Mouse (Mus musculus) layer of hippocampus, postnatal 36 days (tissue): ENCODE measurements around the gene Cpa4. TPM values are rescaled to one million over a fixed set of nuclear protein-coding genes. Genes with fewer than 3 reads are reported as not detected.
A peak's percentile ranks its signal among the peaks of the same experiment; 100 is the strongest.

Experiments
- DNase-seq, 2 experiments: peaks; one replicate each; pipeline ENCODE4 v3.0.0; 2022
- total RNA-seq, 2 experiments: library from RNA; stranded (reverse); gene quantifications; 2 replicates each; pipeline ENCODE4 v1.2.3; 2021

The Cpa4 gene
- total RNA-seq, 2 experiments from 2014 or later = not detected

DNA sequence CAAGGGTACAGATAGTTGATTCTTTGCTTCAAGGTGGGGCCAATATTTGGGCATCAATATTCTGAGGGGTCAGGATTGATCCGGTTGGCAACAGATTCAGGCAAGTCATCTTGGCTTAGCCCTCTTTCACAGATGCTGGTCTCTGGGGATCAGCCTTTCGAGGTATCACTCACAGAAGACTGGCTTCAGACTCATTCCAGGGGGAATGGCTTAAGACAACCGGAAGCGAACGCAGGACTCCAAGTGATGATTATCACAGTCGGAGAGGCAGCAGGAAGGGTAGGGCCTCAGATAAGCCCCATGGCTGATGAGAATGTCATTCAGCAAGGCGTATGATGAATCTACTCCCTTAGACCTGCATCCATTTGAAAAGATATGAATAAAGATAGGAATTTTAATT, 26.2 kb downstream of the Cpa4 start:
- DNase-seq = no peak

DNA sequence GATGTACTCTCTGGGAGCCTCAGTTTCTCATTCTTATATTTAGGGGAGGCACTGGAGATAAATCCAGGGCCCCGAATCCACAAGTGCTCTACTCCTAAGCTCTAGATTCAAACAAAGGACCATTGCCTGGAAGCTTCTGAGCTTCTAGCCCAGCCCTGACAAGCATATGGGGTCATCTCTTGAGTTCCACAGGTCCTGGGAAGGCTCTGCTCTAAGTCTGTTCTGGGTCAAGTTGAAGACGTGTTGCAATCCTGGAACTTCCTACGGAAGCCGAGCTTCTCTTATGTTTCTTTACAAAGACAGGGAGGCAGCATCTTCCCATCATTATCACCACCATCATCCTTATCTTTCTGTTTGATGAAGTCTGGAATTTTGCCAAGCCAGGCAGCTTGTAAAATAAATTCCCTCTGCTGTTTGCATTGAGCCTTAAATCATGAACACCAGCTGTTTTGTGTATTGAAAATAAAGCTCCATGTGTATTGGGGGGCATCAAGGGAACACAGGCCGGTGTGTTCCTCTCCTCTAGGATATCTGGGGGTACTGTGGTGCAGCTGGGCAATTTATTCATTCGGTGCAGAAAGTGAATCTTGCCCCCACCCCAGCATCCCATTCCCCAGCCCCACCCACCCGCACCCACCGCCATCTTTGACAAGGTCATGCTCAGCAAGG, 28.2 kb downstream of the Cpa4 start:
- no peak for DNase-seq

DNA sequence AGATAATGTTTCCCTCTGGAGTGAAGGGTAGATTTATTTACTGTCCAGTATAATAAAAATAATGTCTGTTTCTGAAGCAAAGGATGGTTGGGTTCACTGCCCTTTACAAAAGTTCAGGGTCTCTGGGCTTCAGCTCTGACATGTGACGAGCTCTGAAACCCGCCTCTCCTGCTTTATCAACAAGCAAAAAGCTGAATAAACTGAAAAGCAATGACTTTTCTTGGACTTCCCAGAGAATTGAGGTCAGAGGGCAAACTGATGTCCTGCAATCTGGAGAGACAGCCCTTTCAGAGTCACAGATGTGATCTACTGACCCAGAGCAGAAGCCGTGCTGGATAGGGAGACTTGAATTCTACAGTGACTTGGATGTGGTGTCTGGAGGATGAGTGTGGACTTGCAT, 31.9 kb downstream of the Cpa4 start:
- DNase-seq = no peak

DNA sequence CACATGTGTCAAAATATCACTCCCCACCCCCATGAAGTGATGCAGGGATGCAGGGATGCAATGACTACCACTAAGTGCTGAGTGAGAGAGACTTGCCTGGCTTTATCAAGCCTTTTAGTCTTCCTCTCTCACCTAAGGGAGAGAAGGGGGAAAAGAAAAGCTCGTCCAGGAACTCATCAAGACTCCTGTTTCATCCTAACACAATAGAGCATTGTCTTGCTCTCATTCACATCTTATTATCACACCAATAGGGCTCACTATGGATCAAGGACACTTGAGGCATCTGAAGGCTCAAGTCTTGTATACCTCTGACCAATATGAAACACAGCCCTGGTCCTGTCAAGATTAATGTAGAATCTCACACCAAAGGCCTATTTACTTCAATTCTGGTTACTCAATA, 32.8 kb downstream of the Cpa4 start:
- no peak for DNase-seq

DNA sequence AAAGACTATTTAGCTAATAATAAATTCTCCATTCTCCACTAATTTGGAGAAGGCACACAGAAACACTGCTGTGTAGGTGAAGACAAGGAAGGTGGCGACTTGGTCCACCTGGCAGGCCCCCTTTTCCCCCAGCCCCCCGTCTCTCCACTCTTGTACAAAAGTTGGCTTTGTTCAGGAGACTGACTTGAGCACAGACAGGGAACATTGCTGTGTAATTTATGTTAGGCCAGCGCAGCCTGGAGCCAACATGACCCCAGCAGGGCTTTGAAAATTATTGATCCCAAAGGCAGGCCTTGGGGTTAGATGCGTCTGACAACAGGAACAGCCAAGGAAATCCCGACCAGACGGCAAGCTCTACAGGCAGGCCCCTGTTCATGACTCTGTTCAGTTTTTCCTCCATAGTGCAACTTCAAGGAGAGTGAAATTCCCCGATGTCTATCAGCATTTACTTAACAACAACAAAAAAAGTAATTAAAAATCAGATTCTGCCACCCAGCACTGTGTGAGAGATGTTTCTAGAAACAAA, 36.2 kb downstream of the Cpa4 start:
- no peak for DNase-seq

DNA sequence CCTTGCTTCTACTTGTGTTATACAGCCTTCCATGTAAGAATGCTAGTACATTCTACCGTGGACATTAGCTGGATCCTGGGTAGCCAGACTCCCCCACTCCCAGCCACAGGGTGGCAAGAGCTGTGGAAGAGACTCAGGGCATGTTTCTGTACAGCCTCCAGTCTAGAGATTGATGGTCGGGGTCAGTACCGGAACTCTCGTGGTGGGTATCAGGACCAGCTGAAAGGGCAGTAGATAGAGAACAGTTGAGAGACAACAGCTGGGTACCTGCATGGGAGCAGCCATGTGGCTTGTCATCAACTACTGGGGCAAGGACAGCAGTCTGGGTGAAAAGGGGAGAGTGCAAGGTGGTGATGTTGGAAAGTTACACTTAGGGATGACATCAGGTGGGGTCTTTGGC, 36.9 kb downstream of the Cpa4 start:
- no peak for DNase-seq

DNA sequence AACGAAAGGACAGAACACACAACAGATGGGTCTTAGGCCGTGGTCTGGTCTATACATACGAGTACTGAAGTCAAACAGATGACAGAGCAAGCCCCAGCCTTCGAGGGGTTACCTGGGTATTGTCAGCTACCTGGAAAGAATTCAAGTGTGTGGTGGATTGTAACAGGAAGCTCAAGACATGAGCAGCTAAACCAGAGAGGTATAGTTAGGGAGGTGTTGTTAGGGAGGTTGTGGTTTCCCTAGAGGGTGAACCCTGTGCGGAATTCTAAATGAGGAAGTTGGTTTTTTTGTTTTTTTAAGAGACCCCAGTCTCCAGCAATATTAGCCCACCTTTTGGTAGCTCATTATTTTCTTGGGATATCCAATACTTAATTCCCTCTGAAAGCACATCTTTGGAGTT, 37.5 kb downstream of the Cpa4 start:
- no peak for DNase-seq

DNA sequence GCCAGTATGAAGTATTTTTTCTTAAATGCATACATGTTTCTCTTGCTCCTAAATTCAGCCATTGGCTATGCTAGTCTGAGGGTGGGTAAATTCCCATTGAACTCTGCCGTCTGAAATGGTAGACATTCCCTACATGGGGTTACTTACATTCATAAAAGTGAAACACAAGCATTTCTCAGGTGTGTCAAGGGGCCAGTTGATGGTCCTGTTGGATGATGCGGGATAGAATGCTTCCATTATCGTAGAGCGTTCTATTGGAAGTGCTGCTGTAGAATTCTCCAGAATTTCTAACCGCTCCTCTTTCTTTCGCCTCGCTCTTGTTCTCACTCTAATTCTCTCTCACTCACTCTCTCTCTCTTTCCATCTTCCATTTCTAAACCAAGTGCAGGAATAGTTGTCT, 42.5 kb downstream of the Cpa4 start, which contains the start of gene Cpa5:
Gene Cpa5, plus strand, starts transcription at position 301 of the 400 bp plus-strand sequence.
- DNase-seq = no peak

DNA sequence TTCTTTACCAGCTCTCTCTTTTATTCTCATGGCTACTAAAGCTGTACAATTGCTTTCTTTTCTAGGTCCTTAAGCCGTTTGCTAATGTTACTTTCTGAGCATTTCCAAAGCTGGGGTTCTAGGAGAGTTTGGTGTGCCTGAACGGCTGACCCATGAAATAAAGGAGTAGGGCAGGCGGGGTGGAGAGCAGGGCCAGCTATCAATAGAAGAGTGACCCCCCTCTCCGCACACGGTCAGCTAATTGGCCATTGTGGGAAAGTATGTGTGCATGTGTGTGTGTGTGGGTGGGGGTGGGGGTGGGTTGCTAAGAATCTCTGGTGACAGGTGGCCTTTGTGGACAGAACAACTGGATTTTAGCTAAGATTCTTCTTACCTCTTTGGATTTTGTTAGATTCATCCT, 43.0 kb downstream of the Cpa4 start:
- no peak for DNase-seq

DNA sequence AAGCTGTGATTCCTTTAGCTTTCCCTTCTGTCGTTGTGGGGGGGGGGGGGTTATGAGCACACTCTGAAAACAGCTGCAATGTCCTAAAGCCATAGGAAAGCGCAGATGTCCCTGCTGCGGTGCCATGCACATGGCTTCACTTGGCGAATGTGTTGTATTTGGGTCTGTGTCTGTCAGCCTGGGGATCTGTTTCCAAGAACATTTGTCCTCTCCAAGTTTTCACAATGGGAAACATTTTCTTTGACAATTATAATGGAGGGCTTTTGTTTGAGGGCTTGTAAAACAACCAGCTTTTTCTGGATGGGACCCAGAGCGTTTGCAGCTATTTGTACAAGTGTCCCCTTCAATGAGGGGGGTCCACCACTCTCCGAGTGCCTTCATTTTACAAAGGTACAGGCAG, 46.1 kb downstream of the Cpa4 start:
- DNase-seq = no peak

DNA sequence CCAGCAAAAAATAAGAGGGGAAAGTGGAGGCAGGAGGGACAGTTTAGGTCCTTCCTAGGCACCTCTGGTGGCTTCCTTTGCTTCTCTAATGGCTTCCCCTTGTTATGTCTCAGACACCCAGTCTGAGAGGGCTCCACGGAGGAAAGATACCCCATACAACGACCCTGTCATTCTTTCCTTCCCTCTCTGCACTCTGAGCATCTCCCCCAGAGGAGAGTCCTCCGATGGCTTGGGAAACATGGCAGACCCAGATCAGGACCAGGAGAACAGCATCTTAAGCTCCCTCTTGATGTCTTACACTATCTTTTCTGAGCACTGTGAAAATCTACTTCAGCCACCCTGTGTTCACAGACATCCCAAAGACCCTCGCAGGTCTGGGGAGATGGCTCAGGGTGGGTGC, 47.6 kb downstream of the Cpa4 start:
- no peak for DNase-seq

DNA sequence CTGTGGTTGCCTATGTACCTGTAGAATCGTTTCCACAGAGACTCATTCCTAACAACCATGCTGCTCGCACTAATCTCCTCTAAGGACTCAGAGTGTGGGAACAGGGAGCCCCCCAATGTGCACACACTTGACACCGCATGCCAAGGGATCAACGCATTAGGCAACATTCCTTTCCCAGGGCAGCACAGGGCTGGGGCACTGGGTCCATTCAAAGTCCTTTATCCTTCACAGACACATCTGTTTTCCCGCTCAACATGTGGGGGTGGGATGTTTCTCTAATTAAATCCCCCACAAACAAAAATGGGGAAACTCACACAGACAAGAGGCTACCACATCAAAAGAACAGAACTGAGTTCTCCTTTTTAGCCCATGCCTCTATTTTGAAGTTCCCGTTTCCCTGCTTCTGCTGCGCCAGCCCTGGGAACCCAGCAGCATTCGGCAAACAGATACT, 48.3 kb downstream of the Cpa4 start:
- DNase-seq = no peak

DNA sequence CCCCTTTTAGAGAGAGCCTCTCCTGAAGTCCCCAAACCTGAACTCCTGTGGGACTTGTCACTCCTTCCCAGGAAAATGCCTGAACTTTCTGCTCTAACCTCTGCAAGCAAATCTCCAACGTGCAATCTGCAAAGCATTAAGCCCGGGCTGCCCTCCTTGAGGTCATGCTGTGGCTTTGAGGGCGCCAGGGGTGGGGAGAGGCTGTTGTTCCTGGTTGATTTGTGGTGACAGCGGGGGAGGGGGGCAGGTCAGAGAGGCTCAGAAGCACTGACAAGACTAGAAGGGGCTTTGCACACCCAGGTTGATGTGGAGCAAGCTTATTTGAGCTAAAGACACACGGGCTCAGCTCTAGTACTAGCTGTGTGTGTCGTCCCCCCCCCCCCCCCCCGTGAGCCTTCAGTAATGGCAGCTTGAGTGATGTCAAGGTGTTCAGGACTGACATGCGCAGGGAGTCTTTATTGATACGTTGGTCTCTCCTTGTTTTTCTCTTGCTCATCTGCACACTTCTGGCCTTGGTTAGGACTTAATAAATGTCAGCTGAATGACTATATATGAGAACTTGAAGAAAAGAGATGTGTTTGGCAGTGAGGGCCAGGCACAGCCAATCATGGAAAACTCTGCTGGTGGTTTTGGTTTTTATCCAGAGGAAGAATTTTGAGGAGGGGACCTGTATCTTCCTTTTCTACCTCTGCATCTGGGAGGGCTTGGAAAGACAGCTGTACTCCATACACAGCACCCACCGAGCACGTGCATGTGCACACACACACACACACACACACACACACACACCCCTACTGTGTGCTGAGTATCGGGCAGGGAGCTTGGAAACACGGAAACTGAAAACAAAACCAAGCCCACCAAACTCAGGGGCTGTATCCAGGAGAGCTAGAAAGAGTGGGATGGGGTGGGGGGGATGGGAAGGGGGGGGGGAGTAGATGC, 49.1 kb downstream of the Cpa4 start:
- DNase-seq = no peak

DNA sequence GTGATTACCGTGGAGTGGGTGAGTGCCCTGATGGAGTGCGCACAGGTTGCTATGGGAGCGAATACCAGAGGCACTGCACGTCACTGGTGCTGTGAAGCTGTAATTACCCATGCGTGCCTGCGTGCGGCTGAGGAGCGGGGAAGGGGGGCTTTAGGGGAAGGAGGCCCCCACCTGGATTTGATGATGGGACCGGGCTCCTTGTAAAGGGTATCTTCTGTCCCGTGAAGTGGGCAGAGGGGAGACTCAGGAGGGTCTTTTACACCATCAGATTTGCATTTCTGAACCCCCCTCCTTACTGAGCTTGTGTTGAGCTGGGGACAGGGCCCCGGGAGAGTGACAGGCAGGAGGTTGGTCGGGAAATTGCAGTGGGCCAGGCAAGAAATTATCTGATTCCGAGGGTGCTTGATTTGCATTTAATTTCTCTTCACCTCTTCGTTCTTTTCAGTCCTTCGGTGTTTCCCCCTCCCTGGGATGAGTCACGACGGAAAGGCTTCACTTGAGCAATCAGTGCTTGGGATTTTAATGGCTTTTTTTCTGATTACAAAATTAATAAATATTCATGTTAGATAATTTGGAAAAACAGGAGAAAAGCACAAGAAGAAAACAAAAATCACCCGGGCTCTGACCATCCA, 49.9 kb downstream of the Cpa4 start:
- DNase-seq = peak; percentile 53 to 61

DNA sequence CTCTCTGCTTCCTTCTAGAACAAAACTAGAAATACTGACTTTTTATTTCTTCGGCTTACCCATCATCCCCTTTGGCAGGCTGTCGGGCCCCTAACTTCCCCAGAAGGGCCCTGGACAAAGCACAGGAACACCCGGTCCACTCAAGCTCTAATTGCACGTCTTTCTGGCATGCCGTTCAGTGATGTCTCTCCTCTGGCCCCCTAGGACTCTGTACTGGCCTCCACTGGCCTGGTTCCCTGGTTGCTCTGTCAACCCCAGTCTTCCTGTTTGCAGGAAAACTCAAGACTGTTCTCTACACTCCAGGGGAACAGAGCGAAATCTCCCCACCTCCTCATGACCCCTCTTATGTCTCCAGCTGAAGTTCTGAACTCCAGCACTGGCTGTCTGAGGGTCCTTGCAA, 50.6 kb downstream of the Cpa4 start:
- DNase-seq = no peak

DNA sequence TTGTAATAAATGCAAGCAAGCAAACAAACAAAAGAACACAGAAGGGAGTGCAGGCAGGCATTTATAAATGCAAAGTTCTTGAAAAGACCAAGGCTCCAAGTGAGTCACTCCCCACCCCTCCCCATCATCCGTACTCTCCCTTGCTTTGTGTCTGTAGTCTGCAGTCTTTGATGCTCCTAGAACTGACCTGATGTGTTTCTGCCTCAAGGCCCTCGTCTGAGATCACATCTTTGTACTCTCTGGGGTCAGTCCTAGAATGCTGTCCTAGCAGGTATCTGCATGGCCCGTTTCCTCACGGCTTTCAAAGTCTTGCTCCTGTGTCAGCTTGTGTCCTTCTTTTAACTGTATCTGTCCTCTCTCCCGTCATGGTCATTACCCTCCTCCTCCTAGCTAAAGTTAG, 51.4 kb downstream of the Cpa4 start:
- DNase-seq = no peak

DNA sequence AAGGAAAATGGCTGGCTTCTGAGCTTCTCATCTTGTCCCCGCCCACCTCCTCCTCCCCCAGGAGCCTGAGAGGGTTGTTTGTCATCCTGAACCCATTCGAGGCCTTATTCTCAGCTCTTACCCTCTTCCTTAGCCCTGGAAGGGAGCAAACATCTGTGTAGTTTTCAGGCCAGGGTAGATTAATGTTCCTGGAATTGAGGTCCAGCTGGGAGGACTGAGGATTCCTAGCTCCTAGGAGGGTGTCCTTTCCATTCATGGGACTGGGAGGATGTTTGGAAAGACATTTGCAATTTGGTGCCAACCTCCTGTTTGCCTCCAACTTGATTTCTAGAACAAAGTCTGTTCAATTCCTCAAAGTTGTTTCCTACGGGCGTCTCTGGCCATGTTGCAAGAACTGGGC, 52.4 kb downstream of the Cpa4 start:
- no peak for DNase-seq

DNA sequence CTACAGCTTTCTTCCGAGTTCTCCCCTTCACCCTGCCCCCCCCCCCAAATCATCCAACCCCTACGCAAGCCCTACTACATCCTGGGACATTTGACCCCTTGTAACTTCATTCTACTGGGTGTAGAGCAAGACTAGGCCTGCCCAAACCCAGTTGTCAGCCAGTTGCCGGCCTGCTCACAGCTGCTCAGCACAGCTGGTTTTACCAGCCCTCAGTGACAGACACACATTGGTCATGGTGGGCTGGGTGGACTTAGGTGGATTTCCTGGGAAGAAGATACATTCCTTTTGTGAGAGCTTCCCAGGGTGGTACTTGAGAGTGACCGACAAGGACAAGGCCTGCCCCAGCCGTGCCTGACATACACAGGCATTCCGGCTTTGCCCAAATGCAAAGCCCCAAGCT, 52.8 kb downstream of the Cpa4 start:
- DNase-seq = no peak

DNA sequence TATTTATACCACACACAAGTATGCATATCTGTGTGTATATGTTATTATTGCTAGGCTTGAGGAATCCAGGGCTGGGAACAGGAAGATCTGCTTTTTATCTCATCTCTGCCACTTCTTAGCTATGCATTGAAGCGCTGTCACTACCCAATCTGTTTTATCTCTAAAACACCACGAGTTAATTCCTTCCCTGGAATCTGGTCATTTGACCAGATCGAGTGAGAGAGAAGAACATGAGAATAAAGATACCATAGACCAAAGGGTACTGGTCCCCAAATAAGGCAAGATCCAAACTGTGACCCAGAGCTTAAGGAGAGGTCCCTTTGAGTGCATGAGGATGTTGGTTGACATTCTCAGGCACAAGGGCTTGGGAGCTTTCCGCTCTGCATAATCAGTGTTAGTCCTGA, 53.8 kb downstream of the Cpa4 start:
- DNase-seq = no peak

DNA sequence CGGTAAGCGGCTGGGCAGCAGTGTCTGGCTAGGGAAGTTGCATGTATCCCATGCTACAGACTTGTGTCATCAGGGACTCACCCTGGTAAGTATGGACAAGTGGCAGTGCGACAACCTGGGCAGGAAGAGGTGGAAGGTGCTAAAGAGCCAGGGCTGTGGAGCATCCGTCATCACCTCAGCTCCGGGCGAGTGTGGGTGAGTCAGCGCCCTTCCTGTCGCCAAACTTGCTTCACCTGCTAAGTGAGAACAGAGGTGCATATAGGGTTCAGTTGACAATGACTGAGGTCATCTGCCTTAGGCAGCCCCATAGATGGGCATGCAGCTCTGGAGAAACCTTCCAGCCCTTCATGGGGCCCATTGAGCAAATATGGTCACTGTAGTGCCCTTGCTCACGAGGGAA, 56.6 kb downstream of the Cpa4 start:
- DNase-seq = no peak

DNA sequence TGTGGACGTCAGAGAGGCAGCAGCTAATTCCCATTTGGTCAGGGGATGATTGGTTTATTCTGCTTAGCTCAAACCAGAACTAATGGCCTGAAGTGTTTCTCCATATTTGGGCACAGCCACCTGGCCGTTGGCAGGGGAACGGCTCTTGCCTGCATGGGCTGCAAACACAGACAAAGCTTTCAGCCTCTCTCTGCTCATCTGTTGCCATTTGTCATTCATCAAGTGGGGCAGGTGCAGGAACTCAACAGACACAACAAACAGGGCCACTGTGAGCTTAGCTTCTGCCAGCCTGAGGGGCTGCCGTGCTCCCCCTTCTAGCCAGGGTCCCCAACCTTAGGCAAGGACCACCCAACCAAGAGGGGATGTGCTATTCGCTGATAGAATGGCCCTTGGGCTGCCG, 60.0 kb downstream of the Cpa4 start:
- DNase-seq = peak; percentile 30 to 51

DNA sequence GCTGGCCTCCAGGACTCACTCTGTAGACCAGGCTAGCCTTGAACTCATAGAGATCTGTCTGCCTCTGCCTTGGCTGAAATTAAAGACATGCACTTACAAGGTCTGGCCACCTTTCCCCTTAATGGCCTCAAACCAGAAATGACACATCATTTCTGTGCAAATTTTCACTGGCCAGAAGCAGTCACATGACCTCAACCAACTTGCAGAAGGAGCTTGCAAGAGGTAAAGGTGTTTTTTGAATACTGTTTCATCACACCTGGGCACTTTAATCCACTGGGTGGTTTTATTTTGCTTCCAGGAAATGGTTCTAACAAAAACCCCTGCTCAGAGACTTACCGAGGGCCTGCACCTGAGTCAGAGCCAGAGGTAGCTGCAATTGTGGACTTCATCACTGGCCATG, 61.8 kb downstream of the Cpa4 start:
- no peak for DNase-seq

DNA sequence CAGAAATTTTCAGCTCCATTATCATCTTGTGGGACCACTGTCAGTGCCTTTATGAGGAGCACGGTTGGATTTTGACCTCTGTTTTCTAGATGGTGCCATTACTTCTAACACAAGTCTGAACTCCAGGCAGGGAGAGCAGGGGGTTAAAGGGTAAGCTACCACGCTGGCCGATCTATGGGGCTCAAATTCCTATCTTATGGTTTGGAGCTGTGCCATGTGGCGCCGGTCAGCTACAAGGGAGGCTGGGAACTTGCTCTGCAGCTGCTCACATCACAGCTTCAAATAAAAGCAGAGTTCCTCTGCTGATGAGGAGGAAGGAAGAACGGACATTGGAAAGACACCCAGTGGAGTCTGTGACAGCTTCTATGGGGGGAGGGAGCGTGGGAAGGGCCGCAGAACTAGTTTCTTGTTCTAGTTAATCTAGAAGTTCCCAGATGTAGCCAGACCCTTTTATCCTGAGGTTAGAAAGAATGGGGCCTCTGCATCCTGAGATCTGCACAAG, 67.2 kb downstream of the Cpa4 start:
- no peak for DNase-seq
